In genomic region chr9:83623455-83623854, GRCm38 (mm10) we compare ENCODE assay signal across 26 mouse cellular contexts.
"Had no signal": no experiment of that assay in that cellular context is flagged by ENCODE, and none has a peak within 500 bp of the region (broad histone marks: within the 10 kb centered on the region; RNA-seq: fewer than 3 reads in every experiment).

No protein-coding gene starts in this region.

- H3K4me2 ChIP-seq: intestine, embryonic 15.5 days; limb, embryonic 13.5 days; liver, embryonic 12.5 days; liver, embryonic 15.5 days; lung, embryonic 15.5 days; neural tube, embryonic 12.5 days; neural tube, embryonic 15.5 days had no signal

- H3K27me3 ChIP-seq: intestine, embryonic 15.5 days; limb, embryonic 13.5 days; liver, embryonic 12.5 days; liver, embryonic 15.5 days; lung, embryonic 15.5 days; megakaryocyte, embryonic 14.5 days; neural tube, embryonic 12.5 days; neural tube, embryonic 15.5 days had no signal

- ATAC-seq: intestine, embryonic 15.5 days; liver, embryonic 12.5 days had no signal

- DNase-seq: kidney, adult 11 months; kidney, adult 9 months; kidney, postnatal 25 days; layer of hippocampus, adult 9-11 months; liver; lung, adult 18-20 months; lung, postnatal 10 days; lung, postnatal 36 days; right cerebral cortex, adult 18-20 months; right cerebral cortex, postnatal 14 days; right cerebral cortex, postnatal 4 days; thymus, adult 2 months; thymus, postnatal 14 days; thymus, postnatal 4 days had no signal

- H3K9me3 ChIP-seq: intestine, embryonic 15.5 days; limb, embryonic 10.5 days; limb, embryonic 13.5 days; liver, embryonic 12.5 days; liver, embryonic 15.5 days; lung, embryonic 15.5 days; neural tube, embryonic 12.5 days; neural tube, embryonic 15.5 days had no signal

- H3K4me1 ChIP-seq: intestine, embryonic 15.5 days; liver, embryonic 12.5 days; liver, embryonic 15.5 days; lung, embryonic 15.5 days; megakaryocyte, embryonic 14.5 days; neural tube, embryonic 12.5 days had no signal

- H3K9ac ChIP-seq: intestine, embryonic 15.5 days; limb, embryonic 13.5 days; liver, embryonic 12.5 days; liver, embryonic 15.5 days; lung, embryonic 15.5 days; neural tube, embryonic 12.5 days; neural tube, embryonic 15.5 days had no signal

- H3K36me3 ChIP-seq: intestine, embryonic 15.5 days; limb, embryonic 10.5 days; limb, embryonic 13.5 days; liver, embryonic 12.5 days; liver, embryonic 15.5 days; lung, embryonic 15.5 days; neural tube, embryonic 12.5 days; neural tube, embryonic 15.5 days had no signal

- H3K4me3 ChIP-seq: intestine, embryonic 15.5 days; layer of hippocampus, adult 2 months; limb, embryonic 10.5 days; limb, embryonic 13.5 days; liver, embryonic 12.5 days; liver, embryonic 15.5 days; lung, embryonic 15.5 days; megakaryocyte, embryonic 14.5 days; neural tube, embryonic 12.5 days; neural tube, embryonic 15.5 days had no signal

- H3K27ac ChIP-seq: intestine, embryonic 15.5 days; kidney, postnatal 0 days; layer of hippocampus, adult 2 months; limb, embryonic 13.5 days; liver, embryonic 12.5 days; liver, embryonic 15.5 days; lung, embryonic 15.5 days; neural tube, embryonic 12.5 days; neural tube, embryonic 15.5 days; stomach, postnatal 0 days had no signal
